Mouse (Mus musculus): ENCODE results near the gene Kcnj12. TPM values are rescaled to one million over a fixed set of nuclear protein-coding genes. Genes with fewer than 3 reads are reported as not detected.

Kcnj12 gene
- polyA plus RNA-seq, 1 experiment from 2014 or later, result 0.17 TPM

DNA sequence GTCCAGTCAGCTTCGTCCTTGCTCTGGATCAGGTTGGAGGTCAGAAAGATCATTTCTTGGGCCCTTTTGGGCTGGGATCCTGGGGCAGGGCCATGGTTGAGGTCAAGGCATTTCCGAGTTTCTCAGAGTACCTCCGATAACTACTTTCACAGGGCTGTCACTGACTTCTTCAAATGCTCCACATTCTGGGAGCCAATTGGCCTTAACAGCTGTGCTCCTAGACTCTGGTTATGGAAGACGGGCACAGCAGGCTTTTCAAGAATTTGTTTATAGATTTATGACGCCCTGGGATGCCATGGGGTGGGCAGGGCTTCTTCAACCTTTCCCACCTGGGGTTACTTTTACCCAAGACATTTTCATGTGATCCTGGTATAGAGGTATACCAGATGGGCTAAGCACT is 10.8 kb downstream of the Kcnj12 start:
- no peak for TF ChIP-seq CTCF (IDR thresholded peaks at IDR 0.05; ENCODE audit: low read depth)
- WGBS, result 68% methylated on average over 5 of the region's 5 CpGs
- Histone ChIP-seq H3K4me3 (replicated peaks; ENCODE audit: low read depth, low read length) (no peak overlapping the region), H3K9ac (ENCODE audit: low read depth, low read length) (no peak overlapping the region), H3K4me2 (ENCODE audit: low read length) (no peak overlapping the region), H3K27me3 (ENCODE audit: insufficient read depth, low read length) (no peaks in the 10 kb centered on the region), H3K4me1 (replicated peaks; ENCODE audit: insufficient read depth, low read length) (no peaks in the 10 kb centered on the region), H3K9me3 (replicated peaks; ENCODE audit: low read length) (no peaks in the 10 kb centered on the region), H3K27ac (no peak overlapping the region), H3K36me3 (ENCODE audit: insufficient read depth, low read length) (no peaks in the 10 kb centered on the region)
- no peak for DNase-seq (ENCODE audit: low spot score)
- no peak for ATAC-seq (replicated peaks; ENCODE audit: low FRiP score, low read depth)

DNA sequence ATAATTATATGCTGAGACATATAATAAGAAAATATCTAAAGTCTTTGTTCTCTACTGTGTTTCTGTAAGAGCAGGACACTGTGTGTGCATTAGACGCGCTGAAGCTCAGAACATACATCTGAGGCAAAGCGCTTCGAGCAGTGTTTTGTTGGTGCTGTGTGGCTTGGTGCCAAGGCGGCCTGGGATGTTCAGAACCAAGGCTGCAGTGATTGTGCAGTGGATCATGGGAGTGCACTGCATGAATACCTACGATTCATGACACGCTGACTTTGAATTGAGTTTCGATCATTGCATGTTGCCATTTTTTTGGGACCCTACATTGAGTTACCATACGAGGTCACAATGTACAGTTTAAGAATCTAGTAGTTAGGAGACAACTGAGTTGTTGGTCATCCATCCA is 14.3 kb downstream of the Kcnj12 start:
- no peaks in the 10 kb centered on the region for H3K27me3 ChIP-seq (ENCODE audit: insufficient read depth, low read length)
- WGBS, result 95% methylated on average over 9 of the region's 9 CpGs
- no peaks in the 10 kb centered on the region for H3K4me1 ChIP-seq (replicated peaks; ENCODE audit: insufficient read depth, low read length)
- ATAC-seq (replicated peaks; ENCODE audit: low FRiP score, low read depth) (no peak), DNase-seq (ENCODE audit: low spot score) (no peak)
- H3K4me2 ChIP-seq (ENCODE audit: low read length), result no peak overlapping the region
- no peak overlapping the region for H3K9ac ChIP-seq (ENCODE audit: low read depth, low read length)
- H3K27ac ChIP-seq, result no peak overlapping the region
- TF ChIP-seq CTCF (IDR thresholded peaks at IDR 0.05; ENCODE audit: low read depth), result no peak
- H3K9me3 ChIP-seq (replicated peaks; ENCODE audit: low read length), result no peaks in the 10 kb centered on the region
- no peaks in the 10 kb centered on the region for H3K36me3 ChIP-seq (ENCODE audit: insufficient read depth, low read length)
- H3K4me3 ChIP-seq (replicated peaks; ENCODE audit: low read depth, low read length), result no peak overlapping the region

DNA sequence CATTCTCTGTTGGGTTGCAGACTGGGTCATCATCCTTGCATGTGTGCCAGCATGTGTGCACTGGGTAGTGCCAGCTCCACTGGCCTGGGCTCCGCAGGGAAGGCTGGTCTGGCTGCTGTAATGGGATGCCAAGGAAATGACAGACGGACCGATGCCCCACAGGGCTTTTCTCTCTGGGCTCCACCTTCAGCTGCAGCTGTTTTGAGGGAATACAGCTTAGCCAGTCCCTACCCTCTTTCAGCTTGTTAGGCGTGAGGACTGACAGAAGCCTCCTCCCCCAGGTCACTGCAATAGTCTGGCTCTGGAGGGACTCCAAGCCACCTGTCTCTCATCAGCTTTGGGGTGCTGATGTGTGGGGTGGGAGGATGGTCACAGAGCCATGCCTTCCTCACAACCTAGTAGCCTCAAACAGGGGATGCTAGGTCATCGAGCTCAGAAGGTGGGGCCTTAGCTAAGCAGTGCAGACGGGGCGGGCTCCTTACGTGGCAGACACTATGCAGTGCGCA is 16.0 kb downstream of the Kcnj12 start:
- 60% methylated on average over 9 of the region's 9 CpGs for WGBS
- H3K36me3 ChIP-seq (ENCODE audit: insufficient read depth, low read length), result no peaks in the 10 kb centered on the region

DNA sequence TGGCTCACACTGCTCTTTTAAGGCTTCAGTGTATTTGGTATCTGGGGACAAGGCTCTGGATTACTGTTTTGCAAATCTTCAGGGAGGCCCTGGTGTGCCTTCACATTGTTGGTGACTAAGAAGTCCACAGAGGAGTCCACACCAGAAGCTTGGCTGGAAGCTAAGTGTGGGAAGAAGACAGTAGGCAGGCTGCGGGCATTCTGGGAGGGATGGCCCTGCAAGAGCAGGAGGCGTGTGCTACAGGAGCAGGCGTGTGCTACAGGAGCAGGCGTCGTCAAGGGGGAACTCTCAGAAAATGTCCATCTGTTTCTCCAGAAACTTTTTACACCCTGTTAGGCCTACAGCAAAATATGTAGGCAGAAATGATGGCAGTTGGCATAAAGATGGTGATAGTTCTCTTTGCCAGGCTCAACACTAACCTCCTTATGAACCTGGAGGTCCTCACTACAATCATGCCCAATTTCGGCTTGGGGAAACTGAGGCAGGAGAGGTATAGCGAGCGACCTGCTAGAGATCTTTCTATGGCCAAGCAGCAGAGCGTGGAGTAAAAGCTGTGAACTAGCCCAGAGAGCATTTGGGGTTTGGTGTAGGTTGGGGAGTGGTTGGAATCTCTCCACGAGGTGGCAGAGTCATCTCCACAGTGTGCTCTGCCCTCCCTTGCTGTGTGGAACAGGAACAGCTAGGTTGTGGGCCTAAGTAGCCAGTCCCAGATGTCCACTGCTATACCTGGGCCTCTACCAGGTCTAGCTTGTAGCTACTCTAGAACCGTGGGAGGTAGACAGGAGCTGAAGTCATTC is 18.7 kb downstream of the Kcnj12 start:
- peak; percentile 18; the same call in 1 of the 2 replicates for TF ChIP-seq CTCF (IDR thresholded peaks at IDR 0.05; ENCODE audit: low read depth)
- no peak overlapping the region for H3K4me2 ChIP-seq (ENCODE audit: low read length)
- no peak overlapping the region for H3K4me3 ChIP-seq (replicated peaks; ENCODE audit: low read depth, low read length)
- H3K9ac ChIP-seq (ENCODE audit: low read depth, low read length), result no peak overlapping the region
- no peaks in the 10 kb centered on the region for H3K9me3 ChIP-seq (replicated peaks; ENCODE audit: low read length)
- no peaks in the 10 kb centered on the region for H3K36me3 ChIP-seq (ENCODE audit: insufficient read depth, low read length)
- H3K27ac ChIP-seq, result no peak overlapping the region
- no peak for ATAC-seq (replicated peaks; ENCODE audit: low FRiP score, low read depth)
- 80% methylated on average over 11 of the region's 11 CpGs for WGBS
- H3K27me3 ChIP-seq (ENCODE audit: insufficient read depth, low read length), result no peaks in the 10 kb centered on the region
- H3K4me1 ChIP-seq (replicated peaks; ENCODE audit: insufficient read depth, low read length), result no peaks in the 10 kb centered on the region
- no peak for DNase-seq (ENCODE audit: low spot score)

More for the DNA sequence above, 16.0 kb downstream of the Kcnj12 start:
- Histone ChIP-seq H3K9ac (ENCODE audit: low read depth, low read length) (no peak overlapping the region), H3K4me2 (ENCODE audit: low read length) (no peak overlapping the region), H3K4me3 (replicated peaks; ENCODE audit: low read depth, low read length) (no peak overlapping the region), H3K27me3 (ENCODE audit: insufficient read depth, low read length) (no peaks in the 10 kb centered on the region), H3K27ac (no peak overlapping the region), H3K4me1 (replicated peaks; ENCODE audit: insufficient read depth, low read length) (no peaks in the 10 kb centered on the region), H3K9me3 (replicated peaks; ENCODE audit: low read length) (no peaks in the 10 kb centered on the region)
- DNase-seq (ENCODE audit: low spot score) (no peak), ATAC-seq (replicated peaks; ENCODE audit: low FRiP score, low read depth) (0 out of 2 replicates have a peak, but pooled peaks have one; percentile 29)
- no peak for TF ChIP-seq CTCF (IDR thresholded peaks at IDR 0.05; ENCODE audit: low read depth)

DNA sequence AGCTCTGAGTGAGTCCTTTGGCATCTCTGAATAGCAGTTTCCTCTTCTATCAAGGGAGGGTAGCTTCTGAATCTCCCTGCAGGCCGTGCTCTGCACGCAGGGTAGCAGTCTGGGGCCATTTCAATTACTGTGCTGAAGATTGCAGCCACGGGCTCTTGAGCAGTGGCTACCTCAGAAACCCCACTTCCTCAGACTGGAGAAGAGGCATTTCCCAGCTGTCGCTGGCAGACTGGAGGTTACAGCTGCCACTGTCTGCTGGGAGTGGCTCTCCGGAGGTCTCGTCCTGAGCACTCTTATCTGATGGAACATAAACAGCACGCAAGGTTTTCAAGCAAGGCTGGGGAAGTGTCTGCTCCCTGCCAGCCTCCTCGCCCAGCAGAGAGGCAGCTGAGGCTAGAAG is 20.2 kb downstream of the Kcnj12 start:
- H3K27ac ChIP-seq, result no peak overlapping the region
- H3K9ac ChIP-seq (ENCODE audit: low read depth, low read length), result no peak overlapping the region
- no peaks in the 10 kb centered on the region for H3K36me3 ChIP-seq (ENCODE audit: insufficient read depth, low read length)
- no peaks in the 10 kb centered on the region for H3K9me3 ChIP-seq (replicated peaks; ENCODE audit: low read length)
- no peak for TF ChIP-seq CTCF (IDR thresholded peaks at IDR 0.05; ENCODE audit: low read depth)
- no peaks in the 10 kb centered on the region for H3K27me3 ChIP-seq (ENCODE audit: insufficient read depth, low read length)
- no peak overlapping the region for H3K4me2 ChIP-seq (ENCODE audit: low read length)
- ATAC-seq (replicated peaks; ENCODE audit: low FRiP score, low read depth), result no peak
- no peak for DNase-seq (ENCODE audit: low spot score)
- H3K4me3 ChIP-seq (replicated peaks; ENCODE audit: low read depth, low read length), result no peak overlapping the region
- H3K4me1 ChIP-seq (replicated peaks; ENCODE audit: insufficient read depth, low read length), result no peaks in the 10 kb centered on the region
- 4% methylated on average over 8 of the region's 8 CpGs for WGBS

DNA sequence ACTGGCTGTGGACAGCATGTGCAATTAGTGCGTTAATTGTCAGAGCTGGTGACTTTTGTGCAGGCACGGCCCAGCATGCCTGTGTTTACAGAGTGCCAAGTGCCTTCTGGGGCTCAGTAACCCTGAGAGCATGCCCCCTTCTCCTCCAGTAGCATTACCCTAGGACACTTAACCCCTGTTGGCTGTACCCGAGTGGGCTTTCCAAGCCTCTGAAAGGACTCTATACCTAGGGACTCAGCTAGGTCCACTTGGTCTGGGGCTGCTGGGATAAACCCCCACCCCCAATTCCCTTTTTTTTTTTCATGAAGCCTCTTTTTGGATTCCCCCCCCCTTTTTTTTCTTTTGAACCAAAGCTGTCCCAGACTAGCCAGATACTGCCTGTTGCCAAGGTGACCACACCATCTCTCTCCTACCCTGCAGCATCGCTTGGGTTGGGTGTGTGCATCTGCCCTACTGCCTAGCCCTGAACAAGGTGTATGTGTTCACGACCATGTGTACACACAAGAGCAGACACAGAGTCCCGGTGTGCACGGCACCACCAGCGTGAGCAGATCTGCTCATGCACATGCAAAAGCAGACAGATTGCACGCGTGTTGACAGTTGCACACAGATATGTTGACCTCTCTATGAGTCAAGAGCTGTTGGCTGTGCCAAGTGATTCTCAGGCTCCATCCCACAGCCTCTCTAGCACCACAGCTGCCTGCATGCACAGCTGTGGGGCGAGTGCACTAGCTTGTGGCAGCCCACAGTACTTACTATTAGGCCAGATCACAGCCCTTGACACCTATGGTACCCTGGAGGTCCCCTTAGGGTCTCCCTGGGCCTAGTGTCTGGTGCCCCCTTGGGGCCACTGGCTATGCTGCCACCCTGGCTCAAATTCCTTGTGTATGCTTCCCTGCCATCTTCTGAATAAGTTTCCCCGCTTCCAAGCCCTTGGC is 21.0 kb downstream of the Kcnj12 start:
- TF ChIP-seq CTCF (IDR thresholded peaks at IDR 0.05; ENCODE audit: low read depth), result peak; percentile 73
- H3K9ac ChIP-seq (ENCODE audit: low read depth, low read length), result no peak overlapping the region
- no peak overlapping the region for H3K27ac ChIP-seq
- DNase-seq (ENCODE audit: low spot score) (peak; percentile 56), ATAC-seq (replicated peaks; ENCODE audit: low FRiP score, low read depth) (no peak; the same call in 1 of the 2 replicates)
- H3K4me1 ChIP-seq (replicated peaks; ENCODE audit: insufficient read depth, low read length), result no peaks in the 10 kb centered on the region
- no peaks in the 10 kb centered on the region for H3K36me3 ChIP-seq (ENCODE audit: insufficient read depth, low read length)
- no peak overlapping the region for H3K4me3 ChIP-seq (replicated peaks; ENCODE audit: low read depth, low read length)
- no peak overlapping the region for H3K4me2 ChIP-seq (ENCODE audit: low read length)
- no peaks in the 10 kb centered on the region for H3K9me3 ChIP-seq (replicated peaks; ENCODE audit: low read length)
- no peaks in the 10 kb centered on the region for H3K27me3 ChIP-seq (ENCODE audit: insufficient read depth, low read length)
- 70% methylated on average over 12 of the region's 12 CpGs for WGBS

Data from kidney, postnatal 0 days (tissue).